Mouse (Mus musculus) kidney, adult 11 months (tissue): ENCODE data around the gene Scrn1.

Experiments
- DNase-seq: peaks from one replicate; pipeline ENCODE4 v3.0.0; 2022

Gene Scrn1

GRCm38 (mm10) chr6:54518758-54519157 is 47.5 kb downstream of the Scrn1 start:
- no peak for DNase-seq

GRCm38 (mm10) chr6:54516512-54517134 is 49.7 kb downstream of the Scrn1 start:
- DNase-seq, result no peak

- no peak for DNase-seq
Observed at GRCm38 (mm10) chr6:54512256-54512655, 54.0 kb downstream of the Scrn1 start.

- no peak for DNase-seq
Observed at GRCm38 (mm10) chr6:54509264-54509663, 57.0 kb downstream of the Scrn1 start.

GRCm38 (mm10) chr6:54508256-54508793 is 58.0 kb downstream of the Scrn1 start:
- DNase-seq, result no peak

- no peak for DNase-seq
Observed at GRCm38 (mm10) chr6:54507808-54508207, 58.5 kb downstream of the Scrn1 start.

- no peak for DNase-seq
Observed at GRCm38 (mm10) chr6:54507002-54507401, 59.3 kb downstream of the Scrn1 start.

GRCm38 (mm10) chr6:54506318-54506717 is 60.0 kb downstream of the Scrn1 start:
- DNase-seq, result no peak

GRCm38 (mm10) chr6:54502661-54503115 is 63.6 kb downstream of the Scrn1 start:
- DNase-seq, result no peak

GRCm38 (mm10) chr6:54496214-54496613 is 70.1 kb downstream of the Scrn1 start:
- no peak for DNase-seq

GRCm38 (mm10) chr6:54494612-54495398 is 71.5 kb downstream of the Scrn1 start:
- DNase-seq, result no peak

- no peak for DNase-seq
Observed at GRCm38 (mm10) chr6:54494097-54494496, 72.2 kb downstream of the Scrn1 start.

GRCm38 (mm10) chr6:54491074-54491473 is 75.2 kb downstream of the Scrn1 start:
- DNase-seq, result peak; percentile 19

- no peak for DNase-seq
Observed at GRCm38 (mm10) chr6:54485973-54486569, 80.2 kb downstream of the Scrn1 start.

GRCm38 (mm10) chr6:54485435-54485901 is 80.8 kb downstream of the Scrn1 start:
- DNase-seq, result no peak

- DNase-seq, result no peak
Observed at GRCm38 (mm10) chr6:54485000-54485399, 81.3 kb downstream of the Scrn1 start.

GRCm38 (mm10) chr6:54481390-54482112 is 84.7 kb downstream of the Scrn1 start:
- DNase-seq, result no peak

GRCm38 (mm10) chr6:54478646-54479324 is 87.5 kb downstream of the Scrn1 start:
- DNase-seq, result no peak

GRCm38 (mm10) chr6:54475926-54476667 is 90.2 kb downstream of the Scrn1 start:
- no peak for DNase-seq

- no peak for DNase-seq
Observed at GRCm38 (mm10) chr6:54472846-54473715, 93.2 kb downstream of the Scrn1 start.
